Mouse (Mus musculus) ES-Bruce4 (cell line): ENCODE measurements around the gene Nutf2-ps1.

Source experiments
- CTCF ChIP-seq: IDR thresholded peaks from one replicate; pipeline ENCODE4 v1.8.1; 2011; ENCODE audit warnings: low read depth, low read length
- EP300 ChIP-seq: IDR thresholded peaks from 2 replicates; pipeline ENCODE4 v1.6.1; 2011; ENCODE audit warnings: low read depth, low read length; ENCODE audit not compliant: insufficient read depth
- POLR2A ChIP-seq: IDR thresholded peaks from one replicate; pipeline ENCODE4 v1.8.1; 2011; ENCODE audit warnings: low read length; ENCODE audit not compliant: insufficient read depth

DNA sequence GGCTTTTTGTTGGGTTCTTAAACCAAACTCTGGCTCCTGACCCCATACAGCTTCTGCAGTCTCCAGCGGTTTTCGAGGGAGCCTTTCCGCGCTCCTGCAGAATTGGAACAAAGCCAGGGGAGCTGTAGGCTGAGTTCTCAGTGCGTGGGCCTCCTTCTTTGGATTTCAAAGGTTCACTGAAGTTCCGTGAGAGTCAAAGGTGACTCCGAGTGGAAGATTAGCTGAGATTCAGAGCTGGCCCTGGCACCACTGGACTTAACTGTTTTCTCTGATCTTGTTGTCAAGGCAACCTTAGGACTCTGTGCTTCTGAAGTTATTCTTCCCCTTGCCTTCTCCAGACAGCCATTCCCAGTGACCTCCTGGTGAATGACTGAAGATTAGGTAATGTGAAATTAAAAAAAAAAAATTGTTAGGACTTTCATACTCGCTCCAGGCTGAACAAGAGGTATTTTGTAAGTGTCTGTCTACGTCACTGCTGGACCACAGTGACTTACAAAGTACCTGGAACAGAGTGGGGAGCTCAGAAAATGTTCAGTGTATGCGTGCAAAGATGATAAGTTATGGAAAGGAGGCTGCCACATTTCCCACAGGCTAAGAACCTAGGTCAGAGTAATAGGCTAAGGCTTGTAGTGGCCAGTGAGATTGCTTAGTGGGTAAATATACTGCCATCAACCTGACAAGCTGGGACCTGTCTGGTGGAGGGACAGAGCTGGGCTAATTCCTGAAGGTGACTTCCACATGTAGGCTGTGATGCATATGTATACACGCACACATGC is 11.7 kb downstream of the Nutf2-ps1 start:
- no peak for TF ChIP-seq POLR2A
- no peak for TF ChIP-seq CTCF
- no peak for TF ChIP-seq EP300
